ENCODE assay signal across 9 mouse cellular contexts in the genomic region with DNA sequence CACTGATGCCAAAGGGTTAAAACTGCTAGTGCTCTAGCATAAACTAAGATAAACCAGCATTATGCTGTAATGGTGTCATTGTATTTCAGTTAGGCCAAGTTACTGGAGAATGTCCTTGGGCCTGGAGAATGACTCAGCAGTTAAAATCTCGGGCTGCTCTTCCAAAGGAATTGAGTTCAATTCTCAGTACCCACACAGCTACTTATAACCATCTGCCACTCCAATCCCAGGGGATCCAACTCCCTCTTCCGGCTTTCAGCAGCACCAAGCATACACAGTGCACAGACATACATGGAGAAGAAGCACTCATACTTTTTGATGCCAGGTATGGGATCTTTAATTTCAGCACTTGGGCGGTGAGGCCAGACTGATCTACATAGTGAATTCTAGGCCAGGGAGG. TPM values are rescaled to one million over a fixed set of nuclear protein-coding genes. Genes with fewer than 3 reads are reported as not detected.
DNase-seq lines count a peak whose midpoint lies in the region; ATAC-seq and TF ChIP-seq lines count a peak whose summit lies in the region.
"Had no signal": no experiment of that assay in that cellular context is flagged by ENCODE, and none has a peak within 500 bp of the region (broad histone marks: within the 10 kb centered on the region; RNA-seq: fewer than 3 reads in every experiment).

No protein-coding gene starts in this region.

- no peak for TF ChIP-seq CTCF in ES-Bruce4 (IDR thresholded peaks at IDR 0.05; ENCODE audit: low read depth, low read length)
- TF ChIP-seq CTCF in heart, postnatal 0 days (IDR thresholded peaks at IDR 0.05; ENCODE audit: low read depth), result no peak

- H3K9ac ChIP-seq in ES-Bruce4 (ENCODE audit: low read depth, poor library complexity, severe bottlenecking), result peak overlapping the region; percentile 54
- H3K9ac ChIP-seq in heart, postnatal 0 days (replicated peaks; ENCODE audit: low read depth, low read length), result no peak overlapping the region

- peaks cover 5% of the 10 kb centered on the region; the same call in 1 of the 2 replicates for H3K36me3 ChIP-seq in ES-Bruce4 (ENCODE audit: control insufficient read depth, insufficient read depth, low read length, poor library complexity, severe bottlenecking)
- H3K36me3 ChIP-seq in heart, postnatal 0 days (replicated peaks; ENCODE audit: control insufficient read depth, insufficient read depth, low read length), result no peaks in the 10 kb centered on the region

- H3K4me3 ChIP-seq in ES-Bruce4 (ENCODE audit: low read depth, low read length), result peak overlapping the region; percentile 12; the same call in 1 of the 2 replicates
- H3K4me3 ChIP-seq in heart, postnatal 0 days (ENCODE audit: low read depth, low read length), result no peak overlapping the region

- peak overlapping the region; percentile 78 for H3K27ac ChIP-seq in ES-Bruce4 (ENCODE audit: insufficient read depth, low read length)
- peak overlapping the region; percentile 54; the same call in 1 of the 2 replicates for H3K27ac ChIP-seq in heart, postnatal 0 days (ENCODE audit: low read depth)

- H3K9me3 ChIP-seq in ES-Bruce4 (replicated peaks; ENCODE audit: control insufficient read depth, insufficient read depth, low read length, poor library complexity, severe bottlenecking), result no peaks in the 10 kb centered on the region
- no peaks in the 10 kb centered on the region for H3K9me3 ChIP-seq in heart, postnatal 0 days (replicated peaks; ENCODE audit: control insufficient read depth, low read length)

- no peak for TF ChIP-seq EP300 in ES-Bruce4 (IDR thresholded peaks at IDR 0.05; ENCODE audit: insufficient read depth, low read depth, low read length)
- no peak for TF ChIP-seq EP300 in heart, postnatal 0 days (IDR thresholded peaks at IDR 0.05; ENCODE audit: low read depth)

- WGBS in heart, postnatal 0 days, result 27% methylated on average over 3 of the region's 3 CpGs

- intact Hi-C loops in heart, postnatal 25 days (cut with DNase I), result no loop called here

- H3K4me1 ChIP-seq in ES-Bruce4 (ENCODE audit: control insufficient read depth, insufficient read depth, low read length), result peaks cover 2% of the 10 kb centered on the region
- H3K4me1 ChIP-seq in heart, postnatal 0 days (ENCODE audit: control insufficient read depth, insufficient read depth), result peaks cover 35% of the 10 kb centered on the region

- DNase-seq in heart, adult 11 months, result peak; percentile 91
- no peak for DNase-seq in heart, postnatal 25 days (ENCODE audit: low spot score)
- peak; percentile 5 for DNase-seq in adrenal gland, postnatal 25 days
- DNase-seq in heart, postnatal 0 days (ENCODE audit: low spot score), result no peak
- no peak for DNase-seq in right cerebral cortex, adult 18-20 months
- no peak for DNase-seq in frontal cortex, adult 2 months (ENCODE audit: extremely low spot score in 1 of 2, low spot score in 1 of 2)
- no peak for DNase-seq in kidney, postnatal 14 days

- H3K4me2 ChIP-seq in heart, postnatal 0 days (ENCODE audit: low read depth, low read length), result no peak overlapping the region

- no peak for TF ChIP-seq POLR2A in ES-Bruce4 (IDR thresholded peaks at IDR 0.05; ENCODE audit: insufficient read depth, low read length)

- H3K27me3 ChIP-seq in ES-Bruce4 (ENCODE audit: control insufficient read depth, insufficient read depth, low read length, poor library complexity, severe bottlenecking), result no peaks in the 10 kb centered on the region
- no peaks in the 10 kb centered on the region for H3K27me3 ChIP-seq in heart, postnatal 0 days (ENCODE audit: control insufficient read depth, insufficient read depth, low read length)

- peak; percentile 41; the same call in 1 of the 2 replicates for ATAC-seq in heart, postnatal 0 days (ENCODE audit: insufficient read depth, low read depth)
- ATAC-seq: inflammation-experienced regulatory T-cells, adult 6 months had no signal

RNA-seq across cellular contexts. Expression of gene Kpna4, which starts 8.1 kb away (rescaled TPM):
- 10 to 100 TPM; 78.0 to 84.2 TPM for total RNA-seq in heart, postnatal 25 days (2021)
- 77.2 and 85.0 TPM in 2 replicates for polyA plus RNA-seq in ES-Bruce4 (2011; ENCODE audit: insufficient read depth, insufficient read length, low read depth, missing spikeins)
- 63.0 and 63.5 TPM in 2 replicates for total RNA-seq in adrenal gland, postnatal 25 days (2021)
- 31.3 and 33.5 TPM in 2 replicates for total RNA-seq in heart, postnatal 0 days (2014; rRNA removed; ENCODE audit: low replicate concordance)
- 18.6 and 20.7 TPM in 2 replicates for polyA plus RNA-seq in heart, postnatal 0 days (2015; fragmentation: Nextera tagmentation; extraction: Ambion mirVana)
- polyA plus RNA-seq in frontal cortex, adult 2 months (2012; rRNA removed), result 35.9 and 40.6 TPM in 2 replicates

Comparison
In these comparisons a context has a peak if more than half of its experiments do, and no peak if none do; other contexts are left out.
1. DNase-seq: peak in heart, adult 11 months (single experiment) and adrenal gland, postnatal 25 days (single experiment); none in heart, postnatal 25 days (single experiment), heart, postnatal 0 days (single experiment), right cerebral cortex, adult 18-20 months (single experiment), frontal cortex, adult 2 months (0 of 2) and kidney, postnatal 14 days (single experiment).